Mouse (Mus musculus) megakaryocyte, embryonic 14.5 days (primary cell): ENCODE data around the gene Trpm8.

ENCODE experiments used
- FLI1 ChIP-seq: IDR thresholded peaks from 2 replicates; pipeline ENCODE4 v1.6.1; 2012; ENCODE audit warnings: low read length, inconsistent platforms, mixed read lengths
- GATA1 ChIP-seq: IDR thresholded peaks from 3 replicates; pipeline ENCODE4 v1.6.1; 2012; ENCODE audit warnings: mixed read lengths, low read length, inconsistent platforms, borderline replicate concordance

- TF ChIP-seq GATA1 (no peak), FLI1 (no peak)
These were observed 22.1 kb downstream of the Trpm8 start for GRCm38 (mm10) chr1:88299529-88299945.
